Mouse (Mus musculus): ENCODE data around the gene Usp8.
A peak's percentile ranks its signal among the peaks of the same experiment; 100 is the strongest.

Gene Usp8

DNA sequence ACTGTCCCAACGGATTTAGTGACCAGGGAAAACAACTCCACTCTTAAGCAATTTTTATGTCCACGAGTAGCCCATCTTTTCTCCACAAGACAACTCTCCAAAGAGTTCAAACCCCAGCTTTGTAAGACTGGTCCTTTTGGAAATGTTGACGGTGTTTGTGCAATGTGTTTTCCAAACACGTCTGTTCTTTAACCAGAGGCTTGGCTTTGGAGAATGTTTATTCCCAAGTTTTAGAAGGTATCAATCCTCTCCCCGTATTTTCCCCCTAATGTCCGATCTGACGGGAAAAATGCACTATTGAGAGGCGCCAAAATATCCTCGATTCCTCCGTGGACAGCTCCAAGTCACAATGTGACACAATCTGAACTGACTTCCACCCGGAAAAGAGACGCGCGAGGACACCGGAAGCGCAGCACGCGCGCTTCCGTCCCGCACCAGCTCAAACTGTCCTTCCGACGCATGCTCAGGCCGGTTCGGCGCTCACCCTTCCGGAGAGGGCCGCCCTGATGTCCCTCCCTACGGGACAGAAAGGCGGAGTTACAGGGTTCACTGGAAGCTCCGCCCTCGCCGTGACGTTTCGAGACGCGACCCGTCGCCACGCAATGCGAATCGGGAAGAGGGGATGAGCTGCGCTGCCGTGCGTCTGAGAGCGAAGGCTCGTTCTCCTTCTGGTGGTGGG is at the start of gene Usp8:
TSS of gene Usp8 (plus strand) at position 570 of the 679 bp plus-strand sequence.
- DNase-seq = peak; percentile 98

DNA sequence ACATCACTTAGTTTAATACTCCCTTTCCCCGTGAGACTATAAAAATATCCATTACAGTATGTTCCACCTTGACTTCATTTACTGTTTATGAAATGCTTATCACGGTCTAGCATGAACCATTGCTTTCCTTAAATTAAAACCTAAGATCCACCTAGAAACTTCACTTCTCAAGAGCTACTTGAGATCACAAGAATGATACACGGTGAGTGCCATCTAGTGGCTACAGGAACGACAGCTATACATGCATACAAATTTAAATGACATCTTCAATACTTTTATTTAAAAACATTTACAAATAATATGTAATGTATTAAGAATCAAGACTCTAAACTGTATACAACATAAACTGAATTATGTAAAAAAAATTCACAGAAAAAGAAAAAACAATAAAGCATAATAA is 43.6 kb upstream of the Usp8 start:
- no peak for DNase-seq

DNA sequence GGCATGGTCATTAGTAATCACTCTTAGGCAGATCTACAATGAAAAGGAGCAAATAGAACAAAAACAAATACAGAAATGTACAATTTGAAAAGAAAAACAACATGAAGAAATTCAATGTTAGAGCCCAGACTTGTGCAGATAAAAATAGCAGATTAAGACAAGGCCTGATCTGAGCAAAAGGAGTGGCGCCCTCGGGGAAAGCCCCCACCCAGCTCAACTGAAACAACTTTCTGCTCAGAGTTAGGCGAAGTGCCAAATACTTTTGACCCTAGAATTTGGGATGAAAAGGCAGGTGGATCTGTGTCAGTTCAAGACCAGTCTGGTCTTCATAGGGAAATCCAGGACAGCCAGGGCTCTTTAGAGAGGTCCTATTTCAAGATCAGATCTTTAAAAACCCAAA is 41.1 kb upstream of the Usp8 start:
- DNase-seq = no peak

DNA sequence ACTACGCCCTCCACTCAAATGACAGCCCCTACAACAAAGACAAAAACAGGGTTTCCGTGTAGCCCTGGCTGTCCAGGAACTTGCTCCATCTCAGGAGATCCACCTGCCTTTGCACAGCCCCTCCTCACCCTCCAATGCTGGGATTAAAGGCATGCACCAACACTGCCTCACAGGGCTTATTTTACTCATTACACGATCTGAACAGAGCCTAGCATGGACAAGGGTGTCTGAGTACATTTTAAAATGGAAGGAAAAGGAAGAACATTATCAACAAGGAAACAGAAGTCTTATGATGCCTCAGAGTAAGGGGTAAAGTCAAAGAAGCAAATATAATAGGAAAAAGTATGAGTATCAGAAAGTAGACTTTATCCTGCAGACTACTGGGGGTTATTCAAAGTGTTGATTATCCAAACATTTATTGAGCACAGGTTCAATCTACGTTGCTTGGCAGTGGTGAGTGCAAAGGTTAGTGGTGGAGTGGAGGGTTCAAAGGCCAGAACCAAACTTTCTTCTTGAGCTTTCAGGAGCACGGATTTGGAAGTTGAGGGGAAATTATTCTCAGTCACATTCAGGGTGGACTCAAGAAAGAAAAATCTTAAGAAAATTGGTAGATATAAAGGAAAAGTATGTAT is 38.4 kb upstream of the Usp8 start:
- no peak for DNase-seq

DNA sequence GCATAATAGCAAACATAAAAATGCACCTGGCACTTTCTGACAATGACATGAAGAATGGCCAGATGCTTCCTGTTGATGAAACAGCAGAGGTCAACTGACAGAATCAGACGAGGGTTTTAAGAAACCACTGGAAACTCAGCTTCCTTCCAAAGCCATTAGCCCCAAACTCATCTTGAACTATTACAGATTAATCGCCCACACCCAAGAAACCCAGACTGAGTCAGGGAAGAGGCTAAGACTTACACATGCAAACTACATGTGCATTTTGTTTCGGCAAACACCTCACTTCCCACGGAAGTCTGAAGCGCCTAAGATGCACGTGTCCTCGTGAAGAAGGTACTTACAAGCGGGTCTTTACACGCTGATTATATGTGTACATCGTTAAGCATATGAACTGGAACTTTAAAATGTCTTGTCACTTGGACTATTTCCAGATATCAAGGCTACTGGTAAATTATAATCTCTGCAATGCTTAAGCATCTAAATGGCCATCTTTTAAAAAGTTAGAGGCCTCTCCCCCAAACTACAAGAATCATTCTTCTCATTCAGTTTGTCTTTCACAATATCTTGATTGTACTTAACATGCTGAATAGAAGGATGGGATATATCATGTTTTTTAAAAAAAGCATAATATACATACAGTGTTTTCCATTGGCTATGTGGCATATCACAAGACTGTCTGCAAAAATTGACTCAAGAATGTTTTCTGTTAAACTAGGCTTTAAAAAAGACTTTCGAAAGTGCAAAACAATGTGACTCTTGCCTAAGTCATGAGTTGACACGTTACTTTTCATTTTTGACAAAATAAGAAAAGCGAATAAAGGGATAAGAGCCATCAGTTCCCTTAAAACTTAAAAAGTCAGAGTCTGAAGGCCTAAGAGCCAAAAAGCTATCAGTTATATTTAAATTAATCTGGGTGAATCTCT is 33.5 kb upstream of the Usp8 start:
- no peak for DNase-seq

DNA sequence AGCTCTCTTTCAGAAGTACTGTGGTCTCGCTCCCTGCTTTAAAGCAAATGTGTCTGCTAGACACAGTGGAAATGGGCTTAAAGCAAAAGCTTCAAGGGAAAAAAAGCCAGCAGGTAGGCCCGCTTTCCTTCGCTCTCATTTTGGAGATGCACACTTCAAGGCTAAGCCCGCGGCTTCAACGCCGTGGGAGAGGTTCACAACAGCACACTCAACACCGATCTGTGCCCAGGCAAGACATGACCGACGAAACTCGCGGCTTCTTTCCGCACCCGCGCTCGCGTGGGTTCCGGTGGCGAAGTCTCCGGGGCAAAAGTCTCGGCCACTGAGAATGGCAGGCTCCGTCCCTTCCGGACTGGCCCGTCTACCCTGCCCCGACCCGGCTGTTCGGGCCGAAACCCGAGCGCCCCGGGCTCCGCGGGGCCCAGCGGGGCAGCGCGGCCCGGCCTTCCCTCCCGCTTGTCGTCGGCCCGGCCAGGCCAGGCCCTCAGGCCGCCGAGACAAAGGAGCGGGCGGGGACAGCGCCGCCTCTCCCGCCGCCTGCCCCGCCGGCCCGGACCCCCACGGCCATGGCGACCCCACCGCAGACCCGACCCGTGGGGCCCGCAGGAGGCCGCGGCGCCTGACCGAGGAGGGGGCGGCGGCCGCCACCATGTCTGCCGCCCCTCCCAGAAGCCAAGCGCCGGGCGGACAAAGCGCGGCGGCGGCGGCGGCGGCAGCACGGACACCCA is 32.5 kb upstream of the Usp8 start:
- DNase-seq = peak; percentile 54

DNA sequence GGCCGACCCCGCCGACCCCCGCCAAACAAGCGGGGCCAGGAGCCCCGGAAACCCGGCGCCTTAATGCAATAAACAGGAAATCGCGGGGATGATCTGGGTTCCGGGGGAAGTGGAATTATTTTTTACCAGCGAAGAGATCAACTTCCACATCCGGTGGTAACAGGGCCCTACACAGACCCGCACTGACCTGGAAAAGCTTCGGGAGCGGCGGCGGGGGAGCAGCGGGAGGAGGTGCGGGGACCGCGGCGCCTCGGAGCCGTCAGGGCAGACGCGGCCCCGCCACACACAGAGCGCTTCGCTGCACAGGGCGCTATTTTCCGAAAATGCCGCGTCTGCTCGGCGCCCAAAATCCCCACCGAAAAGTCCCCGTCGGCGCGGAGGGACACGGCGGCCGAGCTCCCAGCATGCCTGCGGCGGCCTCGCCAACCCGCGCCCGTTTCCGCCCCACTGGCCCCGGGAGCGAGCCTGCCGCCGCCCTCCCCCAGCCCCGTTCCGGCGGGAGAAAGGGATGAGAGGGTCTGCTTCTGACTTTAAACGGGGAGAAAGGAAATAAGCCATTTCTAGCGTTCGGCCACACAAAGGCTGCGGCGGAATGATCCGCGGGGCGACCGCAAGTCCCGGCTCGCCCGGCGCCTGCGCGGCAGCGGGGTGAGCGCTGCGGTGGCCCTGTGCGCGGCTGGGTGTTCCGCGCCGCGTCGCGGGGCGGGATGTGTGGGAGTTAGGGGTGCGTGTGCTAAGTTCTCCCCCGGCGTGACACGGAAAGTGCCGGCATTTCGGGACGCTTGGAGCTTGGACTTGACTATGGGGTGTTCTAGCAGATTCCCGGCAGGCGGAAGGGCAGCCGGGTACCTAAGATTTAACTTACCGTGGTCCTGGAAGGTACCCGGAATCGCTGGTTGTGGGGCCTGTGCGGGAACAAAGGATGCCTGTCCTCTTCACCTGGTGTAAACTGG is 31.7 kb upstream of the Usp8 start:
- DNase-seq = peak; percentile 88

DNA sequence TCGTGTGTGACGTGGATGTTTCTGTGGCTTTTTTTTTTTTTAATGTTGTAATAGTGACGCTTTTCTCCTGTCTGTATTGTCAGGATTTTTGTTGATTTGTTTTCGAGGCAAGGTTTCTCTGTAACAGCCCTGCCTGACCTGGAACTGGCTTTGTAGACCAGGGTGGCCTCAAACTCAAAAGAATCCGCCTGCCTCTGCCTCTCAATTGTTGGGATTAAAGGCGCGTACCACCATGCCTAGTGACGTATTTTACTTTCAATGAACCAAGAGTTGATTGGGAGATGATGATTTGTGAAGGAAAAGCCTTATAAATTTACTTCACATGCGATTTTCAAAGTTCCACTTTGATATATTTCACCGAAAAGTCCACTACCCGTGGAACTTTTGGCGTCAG is 31.0 kb upstream of the Usp8 start, which contains the start of gene Gabpb1:
TSS of gene Gabpb1 (minus strand) at position 216 of the 394 bp plus-strand sequence.
- DNase-seq = no peak

DNA sequence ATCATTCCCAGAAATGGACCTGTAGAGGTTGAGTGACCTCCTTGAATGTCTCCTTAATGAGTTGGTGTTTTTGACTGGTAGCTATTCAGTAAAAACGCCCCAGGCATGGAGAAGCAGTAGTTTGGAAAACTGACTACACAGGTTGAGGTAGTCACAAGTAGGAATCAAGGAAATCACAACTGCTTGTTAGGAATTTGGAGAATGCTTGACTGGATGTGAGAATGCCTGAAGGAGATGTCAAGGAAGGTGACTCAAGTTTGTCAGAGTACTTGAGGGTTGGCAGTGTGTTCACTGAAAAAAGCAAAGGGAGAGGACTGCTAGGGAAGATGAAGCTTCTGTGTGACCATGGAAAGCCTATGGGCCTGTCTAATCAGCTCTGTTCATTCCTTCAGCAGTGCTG is 29.8 kb upstream of the Usp8 start:
- DNase-seq = no peak

DNA sequence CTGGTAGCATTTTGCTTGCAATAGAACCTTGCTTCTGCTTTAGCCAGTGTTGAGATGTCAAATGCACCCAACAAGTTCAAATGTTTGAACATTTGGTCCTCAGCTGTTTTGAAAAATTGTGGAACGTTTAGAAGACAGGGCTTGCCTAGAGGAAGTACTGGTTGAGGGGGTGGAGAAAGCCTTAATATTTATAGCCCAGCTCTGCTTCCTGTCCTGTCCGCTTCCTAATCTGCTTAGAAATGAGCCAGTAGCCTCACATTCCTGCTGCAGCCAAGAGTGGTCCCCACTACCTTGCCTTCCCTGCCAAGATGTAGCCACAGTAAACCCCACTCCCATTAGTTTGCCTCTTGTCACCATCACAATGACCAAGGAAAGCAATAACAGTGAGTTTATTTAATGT is 24.8 kb upstream of the Usp8 start:
- no peak for DNase-seq

DNA sequence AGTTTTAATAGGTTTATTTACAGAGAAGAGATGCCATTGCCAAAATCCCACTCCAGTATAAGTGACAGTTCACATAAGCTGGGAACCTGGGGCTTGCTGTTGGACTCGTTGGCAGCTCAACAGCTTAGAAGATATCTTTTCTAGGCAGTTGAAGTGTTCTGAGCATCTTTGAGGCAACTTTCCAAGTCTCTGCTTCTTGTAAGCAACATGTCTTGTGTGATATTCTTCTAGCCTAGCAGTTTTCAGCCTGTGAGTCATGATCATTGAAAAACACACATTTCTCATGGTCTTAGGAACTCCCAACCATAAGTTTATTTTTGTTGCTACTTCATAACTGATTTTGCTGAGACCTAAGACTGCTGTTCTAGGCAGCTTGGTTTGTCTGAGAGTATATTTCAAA is 24.2 kb upstream of the Usp8 start:
- no peak for DNase-seq

DNA sequence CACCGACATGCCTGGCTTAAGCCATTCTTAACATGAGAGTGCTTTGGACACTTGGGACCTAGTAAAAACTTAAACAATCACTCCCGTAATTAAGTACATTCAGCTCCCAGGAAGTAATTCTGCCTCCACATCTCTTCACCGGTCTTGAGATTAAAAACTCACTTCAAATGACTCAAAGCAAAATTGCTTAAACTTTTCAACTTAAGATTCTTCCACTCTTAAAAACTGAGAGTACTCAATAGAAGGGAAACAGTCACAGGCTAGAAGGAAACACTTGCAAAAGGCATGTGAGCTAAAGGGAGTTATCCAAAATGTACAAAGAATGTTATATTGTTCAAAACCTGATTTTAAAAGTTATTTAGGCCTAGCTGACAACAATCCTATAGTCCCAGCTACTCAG is 15.8 kb upstream of the Usp8 start:
- DNase-seq = no peak

DNA sequence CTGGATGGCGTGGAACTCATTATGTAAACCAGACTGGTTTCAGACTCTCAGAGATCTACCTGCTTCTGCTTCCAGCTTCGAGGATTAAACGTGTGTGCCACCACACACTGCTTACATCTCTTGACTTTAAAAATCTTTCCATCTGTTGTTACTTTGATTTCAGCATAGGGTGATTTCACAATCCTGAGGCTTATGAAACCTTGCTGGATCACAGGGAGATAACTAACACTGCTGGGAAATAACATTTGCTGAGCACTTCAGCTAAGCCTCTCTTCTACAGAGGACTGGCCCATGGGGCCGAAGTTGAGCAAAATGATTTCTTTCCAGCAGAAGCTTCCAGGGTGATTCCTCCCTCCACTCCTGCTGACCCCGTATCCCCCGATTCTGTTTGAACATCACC is 11.8 kb upstream of the Usp8 start:
- DNase-seq = no peak

DNA sequence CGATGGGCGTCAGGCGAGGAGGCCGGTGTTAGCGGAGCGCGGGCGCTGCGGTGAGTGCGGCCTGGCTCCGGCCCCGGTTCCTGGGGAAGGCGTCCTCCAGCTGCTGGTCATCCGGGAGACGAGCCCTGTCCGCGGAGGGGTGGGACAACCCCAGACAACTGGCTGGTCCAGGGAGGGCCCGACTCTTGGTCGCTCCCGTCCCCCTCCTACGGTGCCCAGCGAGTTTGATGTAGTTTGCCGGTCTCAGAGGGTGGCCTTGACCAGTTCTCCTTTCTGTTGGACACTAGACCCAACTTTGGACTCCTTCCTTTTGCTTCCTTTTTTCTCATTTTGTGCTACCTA is 281 bp downstream of the Usp8 start:
- DNase-seq = no peak

DNA sequence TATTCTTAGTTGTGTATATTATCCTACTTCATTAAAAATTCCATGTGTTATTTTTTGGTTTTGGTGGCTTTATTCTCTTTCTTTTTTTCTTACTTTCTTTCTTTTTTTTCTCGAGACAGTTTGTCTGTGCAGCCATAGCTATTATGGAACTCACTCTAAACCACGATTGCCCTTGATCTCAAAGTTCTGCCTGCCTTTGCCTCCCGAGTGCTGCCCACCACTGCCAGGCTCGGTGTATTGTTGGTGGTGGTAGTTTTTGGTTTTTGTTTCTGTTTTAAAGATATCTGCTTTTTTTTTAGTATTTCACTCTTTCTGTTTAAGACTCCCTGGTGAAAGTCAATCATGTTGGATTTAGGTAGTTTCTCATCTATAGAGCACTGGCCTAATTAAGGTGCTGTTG is 1.2 kb downstream of the Usp8 start:
- DNase-seq = no peak

DNA sequence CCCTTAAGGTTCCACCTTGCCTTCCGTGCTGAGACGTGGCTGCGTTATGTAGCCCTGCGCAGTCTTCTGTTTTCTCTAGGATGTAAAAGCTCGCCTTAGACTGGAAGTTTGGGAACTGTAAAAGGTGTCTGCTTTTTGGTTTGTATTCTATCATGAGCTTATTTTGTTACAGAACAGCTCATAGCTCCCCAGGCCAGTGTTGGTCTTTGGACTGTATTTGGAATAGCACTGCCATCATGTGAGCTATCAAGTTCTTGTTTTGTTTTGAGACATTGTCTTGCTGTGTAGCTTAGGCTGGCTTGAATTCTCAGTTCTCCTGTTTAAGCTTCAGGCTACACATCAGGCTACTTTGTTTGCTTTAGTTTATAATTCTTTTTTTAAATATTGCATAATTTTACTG is 5.4 kb downstream of the Usp8 start:
- no peak for DNase-seq

DNA sequence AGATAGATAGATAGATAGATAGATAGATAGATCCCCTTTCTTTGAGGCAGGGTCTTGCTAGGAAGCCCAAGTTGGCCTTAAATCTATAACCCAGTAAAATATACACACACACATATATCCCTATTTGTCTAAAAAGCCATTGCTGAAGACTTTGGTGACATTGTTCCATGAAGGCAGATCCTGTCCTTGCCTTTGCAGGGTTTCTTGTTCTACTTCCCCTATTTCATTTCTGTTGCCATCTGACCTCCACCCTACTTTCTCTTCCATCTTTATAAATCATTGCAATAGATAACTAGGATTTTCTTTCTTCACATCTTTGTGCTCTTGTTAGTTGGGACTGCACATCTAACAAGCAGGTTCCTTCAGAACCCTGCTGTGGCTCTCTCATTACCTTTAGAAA is 5.8 kb downstream of the Usp8 start:
- DNase-seq = no peak

DNA sequence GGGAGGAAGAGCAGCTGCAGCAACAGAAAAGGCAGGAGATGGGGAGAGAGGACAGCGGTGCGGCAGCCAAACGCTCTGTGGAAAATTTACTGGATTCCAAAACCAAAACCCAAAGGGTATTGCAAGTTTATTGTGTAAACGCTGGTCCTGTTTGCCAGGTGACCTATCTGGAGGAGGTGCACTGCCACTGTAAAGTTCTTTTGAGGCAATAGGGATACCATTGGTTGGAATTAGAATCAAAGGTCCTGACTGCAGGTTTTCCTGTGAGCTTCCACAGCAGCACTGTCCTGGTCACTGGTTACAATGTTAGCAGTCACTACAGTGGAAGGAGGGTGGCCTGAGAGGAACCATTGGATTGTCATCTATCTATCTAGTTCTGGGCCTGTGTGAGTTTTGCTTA is 22.1 kb downstream of the Usp8 start:
- no peak for DNase-seq

DNA sequence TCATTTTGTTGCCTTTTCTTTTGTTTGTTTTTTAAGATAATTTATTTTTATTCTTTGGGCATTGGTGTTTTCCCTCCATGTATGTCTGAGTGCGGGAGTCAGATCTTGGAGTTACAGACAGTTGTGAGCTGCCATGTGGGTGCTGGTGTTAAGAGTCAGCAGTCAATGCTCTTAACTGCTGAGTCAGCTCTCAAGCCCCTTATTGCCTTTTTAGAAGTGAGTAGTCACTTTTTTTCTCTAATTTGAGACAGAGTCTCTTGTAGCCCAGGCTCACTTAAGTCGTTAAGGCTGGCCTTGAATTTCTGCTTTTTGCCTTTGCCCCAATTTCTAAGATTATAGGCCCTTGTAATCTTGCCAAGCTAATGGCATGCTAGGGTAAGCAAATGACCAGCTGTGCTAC is 23.4 kb downstream of the Usp8 start:
- DNase-seq = no peak

DNA sequence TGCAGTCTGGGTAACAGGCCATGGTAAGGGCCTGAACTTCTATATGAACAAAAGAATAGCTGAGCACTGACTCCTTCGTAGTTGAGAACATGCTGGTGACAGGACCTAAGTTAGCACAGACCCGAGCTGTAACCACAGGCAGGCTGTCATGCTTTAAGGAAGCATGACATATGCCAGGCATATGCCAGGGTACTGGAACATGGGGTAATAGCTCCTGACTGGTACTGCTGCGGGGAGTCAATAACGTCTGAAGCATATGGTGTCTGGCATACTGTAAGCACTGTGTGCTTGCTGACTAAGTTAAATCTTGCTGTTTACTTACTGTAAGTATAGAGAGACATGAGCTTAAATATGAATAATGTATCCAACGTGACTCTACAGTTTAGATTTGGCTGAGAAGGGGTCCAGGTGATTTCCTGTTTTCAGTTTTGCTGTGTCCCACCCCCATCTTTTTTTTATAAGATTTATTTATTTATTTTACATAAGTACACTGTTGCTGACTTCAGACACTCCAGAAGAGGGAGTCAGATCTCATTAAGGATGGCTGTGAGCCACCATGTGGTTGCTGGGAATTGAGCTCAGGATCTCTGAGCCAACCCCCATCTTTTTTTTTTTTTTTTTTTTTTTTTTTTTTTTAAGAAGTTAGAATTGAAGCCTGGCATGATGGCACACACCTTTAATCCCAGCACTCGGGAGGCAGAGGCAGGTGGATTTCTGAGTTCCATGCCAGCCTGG is 28.4 kb downstream of the Usp8 start:
- no peak for DNase-seq

DNA sequence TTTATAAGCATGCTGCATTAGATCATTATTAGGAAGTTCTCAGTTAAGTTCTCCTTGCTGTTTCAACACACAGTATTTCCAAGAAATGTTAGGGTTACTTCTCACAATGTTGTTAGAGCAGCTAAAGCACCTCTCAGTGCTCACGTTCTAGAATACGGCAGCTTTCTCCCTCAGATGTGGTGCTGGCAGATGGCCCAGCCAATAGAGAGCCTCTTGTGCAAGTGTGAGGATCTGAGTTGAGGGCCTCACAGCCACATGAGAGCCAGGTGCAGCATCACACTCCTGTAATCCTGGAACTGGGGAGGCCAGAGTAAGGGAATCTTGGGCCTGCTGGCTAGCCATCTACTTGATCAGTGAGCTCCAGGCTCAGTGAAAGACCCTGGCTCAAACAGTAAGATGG is 33.2 kb downstream of the Usp8 start:
- no peak for DNase-seq
